Mouse (Mus musculus): ENCODE results near the gene Nkx2-1. TPM values are rescaled to one million over a fixed set of nuclear protein-coding genes. Genes with fewer than 3 reads are reported as not detected.

The Nkx2-1 gene
- polyA plus RNA-seq, 1 experiment from 2014 or later: not detected

GRCm38 (mm10) chr12:56536174-56536883 is 379 bp downstream of the Nkx2-1 start:
- Histone ChIP-seq H3K27me3 (ENCODE audit: insufficient read depth, low read length) (peaks cover 96% of the 10 kb centered on the region), H3K27ac (ENCODE audit: low read depth) (no peak overlapping the region), H3K4me2 (ENCODE audit: low read depth, low read length) (no peak overlapping the region), H3K4me3 (ENCODE audit: low read depth, low read length) (no peak overlapping the region), H3K36me3 (replicated peaks; ENCODE audit: insufficient read depth, low read length) (no peaks in the 10 kb centered on the region), H3K9ac (replicated peaks) (no peak overlapping the region), H3K9me3 (ENCODE audit: low read length) (no peaks in the 10 kb centered on the region), H3K4me1 (ENCODE audit: insufficient read depth) (peaks cover 5% of the 10 kb centered on the region; the same call in 1 of the 2 replicates)
- WGBS (ENCODE audit: insufficient replicate concordance): under 1% methylated on average over 44 of the region's 44 CpGs
- DNase-seq: no peak
- no peak for TF ChIP-seq EP300 (IDR thresholded peaks at IDR 0.05; ENCODE audit: low read depth)
- no peak for TF ChIP-seq CTCF (IDR thresholded peaks at IDR 0.05; ENCODE audit: low read depth)
- ATAC-seq: no peak

GRCm38 (mm10) chr12:56535411-56536173 is 1.1 kb downstream of the Nkx2-1 start:
- H3K4me1 ChIP-seq (ENCODE audit: insufficient read depth): peaks cover 5% of the 10 kb centered on the region; the same call in 1 of the 2 replicates
- H3K36me3 ChIP-seq (replicated peaks; ENCODE audit: insufficient read depth, low read length): no peaks in the 10 kb centered on the region
- H3K9me3 ChIP-seq (ENCODE audit: low read length): no peaks in the 10 kb centered on the region
- no peak overlapping the region for H3K27ac ChIP-seq (ENCODE audit: low read depth)
- no peak for ATAC-seq
- no peak for DNase-seq
- H3K27me3 ChIP-seq (ENCODE audit: insufficient read depth, low read length): peaks cover 99% of the 10 kb centered on the region
- no peak for TF ChIP-seq EP300 (IDR thresholded peaks at IDR 0.05; ENCODE audit: low read depth)
- no peak for TF ChIP-seq CTCF (IDR thresholded peaks at IDR 0.05; ENCODE audit: low read depth)
- no peak overlapping the region for H3K4me2 ChIP-seq (ENCODE audit: low read depth, low read length)
- no peak overlapping the region for H3K4me3 ChIP-seq (ENCODE audit: low read depth, low read length)
- WGBS (ENCODE audit: insufficient replicate concordance): under 1% methylated on average over 25 of the region's 36 CpGs
- H3K9ac ChIP-seq (replicated peaks): no peak overlapping the region

- 3% methylated on average over 54 of the region's 62 CpGs for WGBS (ENCODE audit: insufficient replicate concordance)
- Histone ChIP-seq H3K36me3 (replicated peaks; ENCODE audit: insufficient read depth, low read length) (no peaks in the 10 kb centered on the region), H3K4me3 (ENCODE audit: low read depth, low read length) (peak overlapping the region; percentile 15; the same call in 1 of the 2 replicates), H3K4me1 (ENCODE audit: insufficient read depth) (peaks cover 5% of the 10 kb centered on the region; the same call in 1 of the 2 replicates), H3K9me3 (ENCODE audit: low read length) (no peaks in the 10 kb centered on the region), H3K9ac (replicated peaks) (no peak overlapping the region), H3K27ac (ENCODE audit: low read depth) (no peak overlapping the region), H3K4me2 (ENCODE audit: low read depth, low read length) (peak overlapping the region; percentile 42; the same call in 1 of the 2 replicates), H3K27me3 (ENCODE audit: insufficient read depth, low read length) (peaks cover 99% of the 10 kb centered on the region)
- ATAC-seq: no peak
- no peak for DNase-seq
- TF ChIP-seq CTCF (IDR thresholded peaks at IDR 0.05; ENCODE audit: low read depth): no peak
- TF ChIP-seq EP300 (IDR thresholded peaks at IDR 0.05; ENCODE audit: low read depth): no peak
Observed at GRCm38 (mm10) chr12:56534651-56535326, 1.9 kb downstream of the Nkx2-1 start.

GRCm38 (mm10) chr12:56534311-56534650 is 2.4 kb downstream of the Nkx2-1 start:
- peak overlapping the region; percentile 42; the same call in 1 of the 2 replicates for H3K4me2 ChIP-seq (ENCODE audit: low read depth, low read length)
- WGBS (ENCODE audit: insufficient replicate concordance): 3% methylated on average over 22 of the region's 24 CpGs
- no peaks in the 10 kb centered on the region for H3K9me3 ChIP-seq (ENCODE audit: low read length)
- no peak overlapping the region for H3K27ac ChIP-seq (ENCODE audit: low read depth)
- H3K9ac ChIP-seq (replicated peaks): no peak overlapping the region
- ATAC-seq (no peak), DNase-seq (no peak)
- peaks cover 99% of the 10 kb centered on the region for H3K27me3 ChIP-seq (ENCODE audit: insufficient read depth, low read length)
- TF ChIP-seq CTCF (IDR thresholded peaks at IDR 0.05; ENCODE audit: low read depth) (no peak), EP300 (IDR thresholded peaks at IDR 0.05; ENCODE audit: low read depth) (no peak)
- H3K4me1 ChIP-seq (ENCODE audit: insufficient read depth): peaks cover 5% of the 10 kb centered on the region; the same call in 1 of the 2 replicates
- no peaks in the 10 kb centered on the region for H3K36me3 ChIP-seq (replicated peaks; ENCODE audit: insufficient read depth, low read length)
- H3K4me3 ChIP-seq (ENCODE audit: low read depth, low read length): no peak overlapping the region

- peaks cover 5% of the 10 kb centered on the region; the same call in 1 of the 2 replicates for H3K4me1 ChIP-seq (ENCODE audit: insufficient read depth)
- H3K9ac ChIP-seq (replicated peaks): no peak overlapping the region
- H3K9me3 ChIP-seq (ENCODE audit: low read length): no peaks in the 10 kb centered on the region
- TF ChIP-seq CTCF (IDR thresholded peaks at IDR 0.05; ENCODE audit: low read depth) (no peak), EP300 (IDR thresholded peaks at IDR 0.05; ENCODE audit: low read depth) (no peak)
- H3K27me3 ChIP-seq (ENCODE audit: insufficient read depth, low read length): peaks cover 99% of the 10 kb centered on the region
- 2% methylated on average over 53 of the region's 54 CpGs for WGBS (ENCODE audit: insufficient replicate concordance)
- DNase-seq: no peak
- no peak overlapping the region for H3K4me3 ChIP-seq (ENCODE audit: low read depth, low read length)
- H3K36me3 ChIP-seq (replicated peaks; ENCODE audit: insufficient read depth, low read length): no peaks in the 10 kb centered on the region
- no peak overlapping the region for H3K27ac ChIP-seq (ENCODE audit: low read depth)
- H3K4me2 ChIP-seq (ENCODE audit: low read depth, low read length): no peak overlapping the region
- ATAC-seq: no peak
Observed at GRCm38 (mm10) chr12:56533501-56534310, 3.0 kb downstream of the Nkx2-1 start.
